Mouse (Mus musculus) liver, embryonic 13.5 days (tissue): Measurements from ENCODE around the gene Farp1. TPM values are rescaled to one million over a fixed set of nuclear protein-coding genes. Genes with fewer than 3 reads are reported as not detected.

Experiments used
- polyA plus RNA-seq: library from polyadenylated mRNA; unstranded; fragments of >200 nt; fragmentation: Nextera tagmentation; extraction: Ambion mirVana; gene quantifications from 2 replicates; pipeline ENCODE4 v1.2.1, GENCODE M21; 2015

Farp1 gene
- polyA plus RNA-seq, 1 experiment from 2014 or later: 3.4 TPM

Other genes starting within 250 kb of the Farp1 start
- 57.3 and 71.1 TPM in 2 replicates for gene Ipo5, start 124.0 kb upstream of the Farp1 start, polyA plus RNA-seq